Mouse (Mus musculus) forebrain, embryonic 16.5 days (tissue): ENCODE results near the gene Arhgef3. TPM values are rescaled to one million over a fixed set of nuclear protein-coding genes. Genes with fewer than 3 reads are reported as not detected.
"Not testable (repeated sequence)": the region's sequence is repeated elsewhere in the genome, so short reads cannot be mapped to it uniquely, and the experiment has no call there.

ENCODE experiments used
- ATAC-seq: fragments of 200-750 bp; cut with Nextera tagmentation; 2 replicates; pipeline ENCODE4 v1.8.0; 2017; ENCODE audit warnings: mild to moderate bottlenecking, moderate library complexity
- H3K27ac ChIP-seq: fragments of 300-500 bp; sonication (generic); 2 replicates; pipeline ENCODE4 v1.5.1; 2014; ENCODE audit warnings: low read length, control low read depth
- H3K27me3 ChIP-seq: fragments of 300-500 bp; sonication (generic); replicated peaks from 2 replicates; pipeline ENCODE4 v1.6.1; 2014; ENCODE audit warnings: low read length; ENCODE audit not compliant: control insufficient read depth, insufficient read depth
- H3K36me3 ChIP-seq: fragments of 300-500 bp; sonication (generic); 2 replicates; pipeline ENCODE4 v1.6.1; 2014; ENCODE audit not compliant: control insufficient read depth, insufficient read depth
- H3K4me1 ChIP-seq: fragments of 300-500 bp; sonication (generic); replicated peaks from 2 replicates; pipeline ENCODE4 v1.6.1; 2014; ENCODE audit warnings: low read length; ENCODE audit not compliant: control insufficient read depth, insufficient read depth
- H3K4me2 ChIP-seq: fragments of 300-500 bp; sonication (generic); 2 replicates; pipeline ENCODE4 v1.6.1; 2014; ENCODE audit warnings: mild to moderate bottlenecking, low read length, control low read depth
- H3K4me3 ChIP-seq: fragments of 300-500 bp; sonication (generic); replicated peaks from 2 replicates; pipeline ENCODE4 v1.5.1; 2014; ENCODE audit warnings: mild to moderate bottlenecking, low read length, control low read depth
- H3K9ac ChIP-seq: fragments of 300-500 bp; sonication (generic); replicated peaks from 2 replicates; pipeline ENCODE4 v1.6.1; 2014; ENCODE audit warnings: low read depth, low read length, control low read depth
- H3K9me3 ChIP-seq: fragments of 300-500 bp; sonication (generic); 2 replicates; pipeline ENCODE4 v1.6.1; 2016; ENCODE audit warnings: low read length; ENCODE audit not compliant: control insufficient read depth
- WGBS: fragments of 180-500 bp; shearing (Covaris S2); extraction: QIAGEN DNeasy Blood & Tissue Kit; methylation state at CpG from one replicate; pipeline ENCODE4 v1.1.7; 2014; 5-methylcytosine and 5-hydroxymethylcytosine counted together
- polyA plus RNA-seq: library from polyadenylated mRNA; unstranded; fragments of >200 nt; fragmentation: Nextera tagmentation; extraction: Ambion mirVana; gene quantifications from 2 replicates; pipeline ENCODE4 v1.2.1, GENCODE M21; 2015

Gene Arhgef3
- polyA plus RNA-seq, 1 experiment from 2014 or later = 5.1 TPM

- Histone ChIP-seq H3K9ac (no peak overlapping the region), H3K27ac (no peak overlapping the region), H3K4me2 (no peak overlapping the region), H3K36me3 (no peaks in the 10 kb centered on the region), H3K4me3 (no peak overlapping the region), H3K27me3 (no peaks in the 10 kb centered on the region), H3K4me1 (no peaks in the 10 kb centered on the region), H3K9me3 (no peaks in the 10 kb centered on the region)
- no peak for ATAC-seq
- WGBS = 74% methylated on average over 12 of the region's 12 CpGs
Measured at GRCm38 (mm10) chr14:27237522-27238187, 123.0 kb downstream of the Arhgef3 start.

DNA sequence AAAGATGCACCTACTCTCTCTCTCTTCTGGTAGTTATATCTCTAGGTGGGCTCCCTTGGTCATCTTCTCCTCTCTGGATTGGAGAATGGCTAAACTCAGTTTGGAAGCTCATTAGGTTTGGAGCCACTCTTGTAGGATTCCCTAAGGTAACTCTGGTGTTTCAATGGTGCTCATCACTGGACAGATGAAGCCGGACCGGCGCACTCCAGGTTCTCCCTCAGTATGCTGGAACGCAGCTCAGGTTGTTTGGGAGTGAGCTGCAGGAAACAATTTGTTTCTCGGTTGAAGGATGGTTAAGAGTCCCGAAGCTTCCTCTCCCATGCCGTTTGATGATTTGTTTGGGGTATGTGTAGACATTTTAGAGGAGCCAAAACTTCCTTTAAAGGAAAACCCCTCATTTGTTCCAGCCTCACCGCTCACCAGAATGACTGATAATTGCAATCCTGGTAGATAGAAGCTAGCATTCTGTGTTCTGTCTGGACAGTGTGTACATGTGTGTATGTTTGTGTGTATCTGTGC lies 124.0 kb downstream of the Arhgef3 start:
- Histone ChIP-seq H3K9me3 (no peaks in the 10 kb centered on the region), H3K4me3 (no peak overlapping the region), H3K27ac (no peak overlapping the region), H3K36me3 (no peaks in the 10 kb centered on the region), H3K9ac (no peak overlapping the region), H3K4me1 (no peaks in the 10 kb centered on the region), H3K4me2 (no peak overlapping the region), H3K27me3 (no peaks in the 10 kb centered on the region)
- 88% methylated on average over 8 of the region's 8 CpGs for WGBS
- no peak for ATAC-seq

DNA sequence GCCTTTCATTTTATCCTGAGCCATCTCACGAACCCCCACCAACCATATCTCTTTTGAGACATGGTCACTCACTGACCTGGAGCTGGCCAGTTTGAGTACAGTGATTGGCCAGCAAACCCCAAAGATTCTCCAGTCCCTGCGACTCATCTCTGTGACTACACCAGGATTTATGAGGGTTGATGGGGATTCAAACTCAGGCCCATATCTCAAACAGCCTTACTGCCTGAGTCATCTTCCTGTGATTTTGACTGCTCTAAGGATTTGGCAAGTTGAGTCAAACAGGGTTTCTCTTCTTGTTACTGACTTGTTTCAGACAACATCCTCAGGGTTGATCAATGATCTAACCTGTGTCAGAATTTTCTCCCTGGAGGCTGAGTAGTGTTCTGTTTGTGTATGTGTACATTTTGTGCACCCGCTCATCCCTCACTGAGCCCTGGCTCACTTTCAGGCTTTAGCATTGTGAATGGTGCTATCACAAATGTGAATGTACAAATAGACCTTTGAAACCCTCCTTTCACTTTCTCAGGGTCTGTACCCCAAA lies 124.9 kb downstream of the Arhgef3 start:
- Histone ChIP-seq H3K4me3 (no peak overlapping the region), H3K36me3 (no peaks in the 10 kb centered on the region), H3K27ac (no peak overlapping the region), H3K9me3 (no peaks in the 10 kb centered on the region), H3K27me3 (no peaks in the 10 kb centered on the region), H3K4me1 (no peaks in the 10 kb centered on the region), H3K9ac (no peak overlapping the region), H3K4me2 (no peak overlapping the region)
- no peak for ATAC-seq
- 84% methylated on average over 3 of the region's 3 CpGs for WGBS

DNA sequence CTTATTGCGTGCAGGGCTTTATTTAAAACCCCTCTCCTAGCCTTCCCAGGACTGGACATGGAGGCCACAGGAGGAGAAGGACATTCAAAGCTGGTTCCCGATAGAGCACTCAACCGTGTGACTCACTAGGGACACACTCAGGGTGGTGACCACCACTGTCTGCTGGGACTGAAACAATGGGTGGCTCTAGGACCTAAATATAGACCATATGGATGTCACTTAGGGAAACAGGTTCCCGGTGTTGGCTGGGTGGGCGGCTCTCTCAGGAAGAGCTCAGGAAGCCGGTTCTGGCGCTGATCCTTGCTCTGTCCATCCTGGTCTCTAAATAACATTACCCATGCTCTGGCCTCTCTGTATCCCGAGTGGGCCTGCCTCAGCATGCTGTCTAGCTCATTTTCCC lies 127.6 kb downstream of the Arhgef3 start:
- H3K9ac ChIP-seq = no peak overlapping the region
- H3K27me3 ChIP-seq = no peaks in the 10 kb centered on the region
- no peaks in the 10 kb centered on the region for H3K9me3 ChIP-seq
- no peak overlapping the region for H3K4me3 ChIP-seq
- H3K36me3 ChIP-seq = no peaks in the 10 kb centered on the region
- WGBS = 93% methylated on average over 8 of the region's 8 CpGs
- no peak for ATAC-seq
- H3K4me1 ChIP-seq = no peaks in the 10 kb centered on the region
- no peak overlapping the region for H3K4me2 ChIP-seq
- H3K27ac ChIP-seq = no peak overlapping the region

DNA sequence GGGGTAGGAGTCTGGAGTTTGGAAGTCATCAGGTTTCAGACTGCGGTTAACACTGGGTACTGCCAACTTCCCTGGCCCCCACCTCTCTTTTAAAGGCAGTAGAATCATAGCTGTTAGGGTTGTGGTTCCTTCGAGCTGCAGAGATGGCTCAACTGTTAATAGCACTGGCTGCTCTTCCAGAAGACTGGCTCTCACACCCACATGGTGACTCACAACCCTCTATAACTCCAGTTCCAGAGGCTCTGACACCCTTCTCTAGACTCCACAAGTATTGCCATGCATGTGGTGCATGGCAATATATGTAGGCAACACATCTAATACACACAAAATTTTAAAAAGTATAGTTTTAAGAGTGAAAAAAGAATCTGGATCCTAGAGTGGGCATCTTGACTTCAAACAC lies 128.1 kb downstream of the Arhgef3 start:
- H3K4me3 ChIP-seq = no peak overlapping the region
- WGBS = 80% methylated on average over 2 of the region's 2 CpGs
- H3K36me3 ChIP-seq = no peaks in the 10 kb centered on the region
- no peaks in the 10 kb centered on the region for H3K9me3 ChIP-seq
- H3K4me1 ChIP-seq = no peaks in the 10 kb centered on the region
- ATAC-seq = no peak
- H3K9ac ChIP-seq = no peak overlapping the region
- H3K27me3 ChIP-seq = no peaks in the 10 kb centered on the region
- no peak overlapping the region for H3K27ac ChIP-seq
- no peak overlapping the region for H3K4me2 ChIP-seq

DNA sequence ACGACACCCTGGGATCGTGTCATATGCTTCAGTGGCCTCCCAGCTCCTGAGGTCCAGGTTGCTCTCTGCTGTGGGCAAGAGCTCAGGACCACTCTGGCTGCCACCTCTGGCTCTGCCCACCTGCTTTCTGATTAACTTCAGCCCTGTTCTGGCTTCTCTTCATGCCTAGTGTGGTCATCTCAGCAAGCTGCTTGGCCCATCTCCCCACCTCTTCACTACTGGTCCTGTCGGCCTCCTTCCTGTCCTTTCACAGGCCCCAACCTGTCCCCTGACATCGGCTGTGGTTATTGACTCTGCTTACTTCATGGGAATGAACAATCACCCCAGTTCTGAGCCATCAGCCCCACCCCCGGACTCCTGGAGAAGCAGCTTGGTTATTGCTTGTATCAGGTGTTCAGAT lies 128.9 kb downstream of the Arhgef3 start:
- Histone ChIP-seq H3K9me3 (no peaks in the 10 kb centered on the region), H3K9ac (no peak overlapping the region), H3K4me3 (no peak overlapping the region), H3K27me3 (no peaks in the 10 kb centered on the region), H3K27ac (no peak overlapping the region), H3K4me2 (no peak overlapping the region), H3K4me1 (no peaks in the 10 kb centered on the region), H3K36me3 (no peaks in the 10 kb centered on the region)
- 92% methylated on average over 5 of the region's 5 CpGs for WGBS
- no peak for ATAC-seq

- Histone ChIP-seq H3K4me3 (no peak overlapping the region), H3K27ac (no peak overlapping the region), H3K4me2 (no peak overlapping the region), H3K27me3 (no peaks in the 10 kb centered on the region), H3K4me1 (no peaks in the 10 kb centered on the region), H3K9me3 (no peaks in the 10 kb centered on the region), H3K9ac (no peak overlapping the region), H3K36me3 (no peaks in the 10 kb centered on the region)
- 72% methylated on average over 3 of the region's 3 CpGs for WGBS
- ATAC-seq = no peak
Measured at GRCm38 (mm10) chr14:27244898-27245297, 130.2 kb downstream of the Arhgef3 start.

DNA sequence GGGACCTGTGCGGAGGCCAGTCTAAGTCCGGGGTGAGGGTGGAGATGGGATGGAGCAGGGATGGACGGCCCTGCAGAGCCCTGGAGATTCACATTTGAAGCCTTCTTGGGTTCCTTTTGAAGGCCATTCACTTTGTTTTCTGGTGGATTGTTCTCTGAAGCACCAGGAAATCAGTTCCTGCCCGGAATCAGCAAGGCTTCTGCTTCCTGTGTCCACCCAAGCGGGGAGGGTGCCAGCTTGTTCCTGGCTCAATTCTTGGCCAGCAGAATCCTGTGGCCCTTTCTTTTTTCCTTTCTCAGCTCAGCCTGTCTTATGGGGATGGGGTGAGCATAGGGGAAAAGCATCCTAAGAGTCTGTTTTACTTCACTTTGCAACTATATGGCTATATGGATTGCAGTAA lies 131.7 kb downstream of the Arhgef3 start:
- Histone ChIP-seq H3K36me3 (no peaks in the 10 kb centered on the region), H3K4me1 (no peaks in the 10 kb centered on the region), H3K9ac (no peak overlapping the region), H3K9me3 (no peaks in the 10 kb centered on the region), H3K27ac (no peak overlapping the region), H3K27me3 (no peaks in the 10 kb centered on the region), H3K4me2 (no peak overlapping the region), H3K4me3 (no peak overlapping the region)
- WGBS = 75% methylated on average over 5 of the region's 5 CpGs
- no peak for ATAC-seq

DNA sequence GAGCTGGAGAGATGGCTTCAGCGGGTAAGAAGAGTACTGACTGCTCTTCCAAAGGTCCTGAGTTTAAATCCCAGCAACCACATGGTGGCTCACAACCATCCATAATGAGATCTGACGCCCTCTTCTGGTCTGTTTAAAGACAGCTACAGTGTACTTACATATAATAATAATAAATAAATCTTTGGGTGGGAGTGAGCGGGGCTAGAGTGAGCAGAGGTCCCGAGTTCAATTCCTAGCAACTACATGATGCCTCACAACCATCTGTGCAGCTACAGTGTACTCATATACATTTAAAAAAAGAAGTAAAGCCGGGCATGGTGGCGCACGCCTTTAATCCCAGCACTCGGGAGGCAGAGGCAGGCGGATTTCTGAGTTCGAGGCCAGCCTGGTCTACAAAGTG lies 132.2 kb downstream of the Arhgef3 start:
- H3K9ac ChIP-seq, H3K36me3 ChIP-seq, H3K27me3 ChIP-seq, ATAC-seq, H3K4me3 ChIP-seq, H3K27ac ChIP-seq, H3K4me2 ChIP-seq, H3K9me3 ChIP-seq, H3K4me1 ChIP-seq: not testable (repeated sequence)
- 94% methylated on average over 10 of the region's 10 CpGs for WGBS
